Mouse (Mus musculus) retina, embryonic 14.5 days (tissue): ENCODE results near the gene Fam149a.

Experiments
- DNase-seq: peaks from one replicate; pipeline ENCODE4 v3.0.0-alpha.2; 2015; ENCODE audit warnings: low spot score

Fam149a gene

DNA sequence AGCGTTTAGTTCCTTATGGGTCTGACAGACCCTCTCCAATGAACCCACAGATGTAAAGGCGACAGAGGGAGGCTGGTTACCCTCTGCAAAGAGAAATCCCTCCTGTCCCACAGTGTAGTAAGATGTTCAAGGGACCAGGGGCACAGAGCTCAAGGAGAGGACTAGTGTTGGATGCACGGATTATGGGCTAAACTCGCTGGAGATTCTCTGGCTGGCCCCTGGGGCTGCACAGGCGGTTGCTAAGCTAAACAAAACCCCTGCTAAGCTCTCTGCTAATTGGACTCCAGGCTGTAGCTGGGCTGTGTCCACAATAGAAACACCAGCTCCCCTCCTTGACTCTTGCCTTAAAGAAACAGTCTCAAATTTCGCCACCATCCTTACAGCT lies at the start of gene Fam149a:
Gene Fam149a, minus strand, starts transcription at position 329 of the 385 bp plus-strand sequence.
- DNase-seq: peak; percentile 81

GRCm38 (mm10) chr8:45420151-45420550 lies 38.1 kb upstream of the Fam149a start:
- DNase-seq: no peak

GRCm38 (mm10) chr8:45414965-45415364 lies 32.9 kb upstream of the Fam149a start:
- DNase-seq: no peak

- no peak for DNase-seq
Measured at GRCm38 (mm10) chr8:45410882-45411281, 28.8 kb upstream of the Fam149a start, which contains the start of gene Tlr3. Gene Tlr3 (minus strand): TSS chr8:45411080.

DNA sequence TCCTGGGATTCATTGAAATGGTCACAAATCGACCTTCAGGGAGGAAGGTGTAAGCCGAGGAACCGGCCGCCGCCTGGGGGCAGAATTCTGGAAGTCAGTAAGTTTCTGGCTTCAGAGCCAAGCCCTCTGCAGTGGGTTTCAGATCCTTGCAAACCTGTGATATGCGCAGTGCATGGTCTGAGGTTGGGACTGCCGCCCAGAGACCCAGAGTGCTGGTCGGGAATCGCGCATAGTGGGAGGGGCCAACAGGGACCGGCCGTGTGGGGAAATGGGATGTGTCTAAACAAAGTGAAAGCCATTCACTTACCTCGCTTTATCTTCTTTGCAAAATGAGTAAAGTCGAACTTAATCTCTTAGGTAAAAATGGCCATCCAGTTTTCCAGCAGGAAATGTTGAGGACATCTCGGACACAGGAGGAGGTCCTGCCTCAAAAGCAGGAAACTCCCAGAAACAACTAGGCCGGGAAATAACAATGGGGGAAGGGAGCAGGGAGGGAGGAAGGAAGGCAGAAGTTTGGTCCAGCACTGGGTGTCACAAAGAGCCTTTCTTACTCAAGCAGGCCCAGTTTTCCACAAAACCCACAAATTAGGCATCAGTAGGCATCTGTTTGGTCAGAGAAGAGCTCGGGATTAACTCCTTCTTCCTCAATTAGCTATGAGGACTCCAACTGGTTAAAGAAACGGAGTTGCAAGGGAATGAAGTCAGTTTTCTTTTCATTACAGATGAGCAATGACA lies 28.2 kb upstream of the Fam149a start:
- peak; percentile 69 for DNase-seq

DNA sequence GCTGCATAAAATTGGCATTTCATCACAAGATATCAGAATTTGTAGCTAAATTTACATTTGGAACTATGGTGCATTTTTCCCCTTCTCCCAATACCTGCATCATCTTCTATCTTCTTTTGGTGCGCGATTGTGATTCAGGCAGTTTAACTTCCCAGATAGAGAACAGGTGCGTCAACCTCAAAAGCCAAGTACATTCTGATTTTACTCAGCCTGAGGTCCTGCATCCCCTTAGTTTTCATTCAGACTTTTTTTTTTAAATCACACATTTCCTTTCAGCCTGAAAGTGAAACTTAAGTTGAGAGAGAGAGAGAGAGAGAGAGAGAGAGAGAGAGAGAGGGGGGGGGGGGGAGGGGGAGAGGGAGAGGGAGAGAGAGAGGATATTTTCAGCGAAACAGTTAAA lies 27.6 kb upstream of the Fam149a start:
- no peak for DNase-seq

- DNase-seq: peak; percentile 27
Measured at GRCm38 (mm10) chr8:45383250-45383649, 1.2 kb upstream of the Fam149a start.

DNA sequence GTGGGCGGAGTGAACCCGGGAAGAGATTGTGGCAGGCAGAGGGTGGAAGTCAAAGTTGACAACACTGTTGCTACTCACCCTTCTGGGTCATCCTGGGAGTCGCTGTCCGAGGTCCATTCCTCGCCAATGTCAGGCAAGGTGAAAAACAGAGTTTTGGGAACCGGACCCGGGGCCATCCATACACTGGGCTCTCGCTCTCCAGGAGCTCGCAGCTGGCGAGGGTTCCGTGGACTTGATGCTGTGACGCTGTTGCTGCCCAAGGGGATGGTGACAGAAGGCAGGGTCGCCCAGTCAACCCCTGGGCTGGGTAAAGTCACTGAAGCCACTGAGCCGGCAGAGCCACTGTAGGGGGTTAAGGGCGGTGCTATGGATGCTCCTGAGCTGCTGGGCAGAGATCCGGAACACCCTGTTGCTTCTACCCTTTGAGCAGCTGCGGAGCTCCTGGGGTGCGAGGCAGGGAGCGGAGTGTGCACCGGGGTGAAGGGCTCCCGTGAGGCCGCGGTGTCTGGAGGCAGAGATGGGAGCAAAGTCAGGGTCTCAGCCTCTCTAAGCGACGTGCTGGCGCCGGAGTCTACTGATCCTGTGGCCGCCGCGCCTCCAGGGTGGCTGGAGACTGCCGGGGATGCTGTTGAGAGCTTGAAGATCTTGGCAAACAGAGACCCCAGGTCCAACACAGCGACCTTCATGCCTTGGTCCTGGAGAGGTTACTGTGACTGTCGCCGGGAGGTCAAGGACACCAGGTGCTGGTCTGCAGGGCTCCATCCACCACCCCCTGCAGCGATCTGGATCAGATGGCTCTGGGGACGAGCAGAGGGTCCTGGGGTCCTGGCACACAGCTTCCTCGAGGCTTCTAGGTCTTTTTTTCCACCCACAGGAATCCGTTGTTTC lies 772 bp downstream of the Fam149a start:
- DNase-seq: peak; percentile 47

GRCm38 (mm10) chr8:45380598-45380997 lies 1.5 kb downstream of the Fam149a start:
- DNase-seq: no peak

GRCm38 (mm10) chr8:45374071-45374470 lies 8.0 kb downstream of the Fam149a start:
- DNase-seq: no peak

GRCm38 (mm10) chr8:45367154-45367553 lies 14.9 kb downstream of the Fam149a start:
- no peak for DNase-seq

DNA sequence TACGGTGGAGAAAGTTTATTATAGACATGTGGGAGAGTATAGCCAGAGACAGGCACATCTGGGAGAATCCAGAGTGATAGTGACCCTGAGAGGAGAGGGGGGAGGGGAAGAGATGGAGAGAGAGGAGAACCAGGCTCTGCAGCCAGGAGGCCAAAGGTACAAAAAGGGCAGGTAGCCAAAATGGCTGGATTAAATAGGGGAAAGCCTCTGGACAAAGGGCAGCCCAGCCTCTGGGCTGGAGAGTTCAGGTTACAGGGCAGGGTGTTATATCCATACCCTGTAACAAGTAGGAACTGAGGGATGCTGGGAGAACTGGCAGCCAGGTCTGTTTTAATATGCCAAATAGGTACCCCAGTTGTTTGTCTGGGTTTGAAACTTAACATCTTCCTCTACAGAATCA lies 18.9 kb downstream of the Fam149a start:
- DNase-seq: no peak

- DNase-seq: peak; percentile 69
Measured at GRCm38 (mm10) chr8:45362323-45362722, 19.8 kb downstream of the Fam149a start.

DNA sequence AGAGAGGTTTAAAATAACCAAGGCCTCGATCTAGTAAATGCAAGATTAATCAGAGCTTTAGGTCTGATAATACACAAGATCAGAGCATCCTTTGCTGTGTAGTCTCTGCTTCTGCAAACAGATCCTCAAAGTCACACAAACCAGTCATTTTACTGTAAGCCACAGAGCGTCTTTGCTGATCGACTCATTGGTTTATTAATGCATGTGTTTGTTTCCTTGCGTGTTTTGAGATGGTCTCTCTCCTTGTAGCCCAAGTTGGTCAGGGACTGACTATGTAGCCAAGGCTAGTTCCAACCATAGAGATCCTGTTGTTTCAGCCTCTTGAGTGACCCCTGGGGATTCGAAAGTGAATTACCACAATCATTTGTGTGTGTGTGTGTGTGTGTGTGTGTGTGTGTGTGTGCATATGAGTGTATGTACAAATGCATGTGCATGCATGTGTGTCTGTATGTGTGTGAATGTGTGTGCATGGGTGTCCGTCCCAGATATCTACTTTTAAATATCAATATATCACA lies 22.9 kb downstream of the Fam149a start:
- DNase-seq: peak; percentile 48

- peak; percentile 53 for DNase-seq
Measured at GRCm38 (mm10) chr8:45358132-45358918, 23.8 kb downstream of the Fam149a start.

DNA sequence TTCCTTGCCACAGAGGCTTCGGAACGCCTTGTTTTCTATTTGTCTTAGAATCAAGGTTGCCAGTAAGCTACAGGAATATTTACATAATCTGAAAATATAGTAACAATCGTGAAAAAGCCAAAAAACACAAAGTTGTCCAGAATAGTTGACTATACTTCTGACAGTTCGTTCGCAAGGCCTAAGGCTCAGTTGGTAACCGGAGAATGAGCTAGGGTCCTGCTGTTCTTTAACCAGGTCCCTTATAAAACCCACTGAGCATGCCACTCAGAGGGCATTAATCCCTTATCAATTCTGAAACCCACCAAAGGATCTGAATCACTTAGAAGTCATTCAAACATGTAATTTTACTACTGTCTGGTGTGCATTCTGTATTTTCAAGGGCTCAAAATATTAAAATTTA lies 26.3 kb downstream of the Fam149a start:
- no peak for DNase-seq

- peak; percentile 89 for DNase-seq
Measured at GRCm38 (mm10) chr8:45345031-45345430, 37.1 kb downstream of the Fam149a start.

DNA sequence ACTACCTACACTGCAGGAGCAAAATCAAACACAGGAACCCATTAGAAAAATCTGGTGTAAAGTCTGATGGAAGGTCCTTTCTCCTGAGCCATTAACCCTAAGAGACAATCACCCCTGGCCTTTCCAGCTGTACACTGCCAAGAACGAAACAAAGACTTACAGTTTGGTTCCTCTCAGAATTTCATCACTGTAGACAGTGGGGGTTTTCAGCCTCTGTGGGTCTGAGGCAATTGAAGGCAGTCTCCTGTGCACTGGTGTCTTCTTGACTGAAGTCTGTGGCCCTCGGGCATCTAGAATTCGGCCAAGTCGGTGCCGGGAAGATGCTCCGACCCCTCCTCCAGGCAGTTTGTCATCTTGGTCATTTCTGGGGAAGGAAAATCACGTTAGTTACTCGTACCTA lies 37.8 kb downstream of the Fam149a start:
- no peak for DNase-seq

GRCm38 (mm10) chr8:45341630-45342628 lies 40.2 kb downstream of the Fam149a start:
- no peak for DNase-seq

DNA sequence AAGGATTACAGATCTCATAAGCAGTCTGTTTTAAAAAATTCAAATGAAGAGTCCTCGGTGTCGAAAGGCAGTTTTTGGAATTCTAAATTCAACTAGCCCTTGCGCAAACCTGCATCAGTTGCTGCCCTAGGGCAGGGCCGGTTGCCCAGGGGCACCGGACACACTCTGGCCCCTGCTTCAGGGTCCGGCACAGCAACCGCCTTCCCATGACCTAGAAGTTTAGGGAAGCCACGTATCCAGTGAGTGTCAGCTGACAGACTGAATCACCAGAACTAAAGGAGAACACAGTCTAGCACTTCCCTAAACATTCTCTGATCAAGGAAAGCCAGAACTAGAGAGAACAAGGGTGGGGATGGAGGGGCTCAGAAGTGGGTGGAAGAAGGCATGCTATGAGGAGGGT lies 48.6 kb downstream of the Fam149a start:
- no peak for DNase-seq
